Mouse (Mus musculus): ENCODE data around the gene Aqp8. TPM values are rescaled to one million over a fixed set of nuclear protein-coding genes. Genes with fewer than 3 reads are reported as not detected.

The Aqp8 gene
- polyA plus RNA-seq (2016; fragmentation: Nextera tagmentation; extraction: Ambion mirVana): 0.31 and 0.54 TPM in 2 replicates

DNA sequence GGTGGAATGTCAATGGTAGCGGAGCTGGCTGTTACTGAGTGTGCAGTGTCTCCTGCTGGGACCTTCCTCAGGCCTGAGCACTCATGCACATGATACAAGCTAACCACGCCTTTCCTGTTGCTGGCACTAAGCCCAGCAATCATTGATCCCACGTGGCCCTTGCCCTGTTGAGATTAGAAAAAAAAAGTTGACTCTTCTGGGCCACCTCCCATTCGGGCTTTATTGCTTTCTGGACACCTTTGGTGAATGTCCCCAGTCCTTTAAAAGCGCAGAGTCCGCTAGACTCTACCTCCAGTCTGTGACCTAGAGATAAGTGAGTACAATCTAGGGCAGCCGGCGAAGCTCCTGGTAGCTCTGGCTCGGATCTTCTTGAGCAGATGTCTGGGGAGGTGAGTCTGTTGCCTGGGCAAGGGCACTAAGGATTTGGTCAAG, at the start of gene Aqp8:
TSS of gene Aqp8 (plus strand) at position 222 of the 432 bp plus-strand sequence.
- no peaks in the 10 kb centered on the region for H3K27me3 ChIP-seq
- H3K4me3 ChIP-seq: no peak within 1 kb of the TSS
- no peaks in the 10 kb centered on the region for H3K36me3 ChIP-seq
- H3K4me2 ChIP-seq (replicated peaks): no peak within 1 kb of the TSS
- H3K9ac ChIP-seq (replicated peaks): no peak within 1 kb of the TSS
- 81% methylated on average over 9 of the region's 9 CpGs for whole genome bisulfite sequencing
- H3K9me3 ChIP-seq: no peaks in the 10 kb centered on the region
- H3K4me1 ChIP-seq: no peaks in the 10 kb centered on the region
- no peak within 1 kb of the TSS for H3K27ac ChIP-seq (replicated peaks)
- no peak for ATAC-seq (ENCODE audit: low FRiP score, low read depth)

DNA sequence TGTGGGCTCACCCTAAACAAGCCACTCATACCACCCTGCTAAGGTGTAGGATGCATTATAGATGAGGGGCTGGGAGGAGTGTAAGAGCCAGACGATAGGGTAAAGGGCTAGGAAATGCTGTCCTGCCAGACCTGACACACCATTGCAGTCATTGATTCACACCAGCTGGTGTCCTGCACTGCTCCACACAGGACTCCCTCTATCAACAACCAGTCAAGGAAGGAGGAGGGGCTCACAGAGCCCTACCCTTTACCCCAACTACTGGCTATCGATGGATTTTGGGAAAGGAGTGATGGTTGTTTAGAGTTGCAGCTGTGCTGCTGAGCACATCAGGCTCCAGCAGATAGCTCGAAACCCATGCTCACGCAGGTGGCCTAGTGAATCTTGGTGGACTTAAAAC, 45.3 kb upstream of the Aqp8 start:
- WGBS: 87% methylated on average over 4 of the region's 4 CpGs

GRCm38 (mm10) chr7:123417661-123418060, 44.4 kb upstream of the Aqp8 start:
- no peak overlapping the region for H3K4me3 ChIP-seq
- H3K4me2 ChIP-seq (replicated peaks): no peak overlapping the region
- no peak for ATAC-seq (ENCODE audit: low FRiP score, low read depth)
- no peaks in the 10 kb centered on the region for H3K27me3 ChIP-seq
- 93% methylated on average over 3 of the region's 3 CpGs for WGBS
- H3K36me3 ChIP-seq: peaks cover 39% of the 10 kb centered on the region
- H3K27ac ChIP-seq (replicated peaks): no peak overlapping the region
- H3K9ac ChIP-seq (replicated peaks): no peak overlapping the region
- H3K4me1 ChIP-seq: no peaks in the 10 kb centered on the region
- H3K9me3 ChIP-seq: no peaks in the 10 kb centered on the region

More for the DNA sequence above, 45.3 kb upstream of the Aqp8 start:
- Histone ChIP-seq H3K4me1 (no peaks in the 10 kb centered on the region), H3K27ac (replicated peaks) (no peak overlapping the region), H3K9me3 (no peaks in the 10 kb centered on the region), H3K27me3 (no peaks in the 10 kb centered on the region), H3K4me3 (no peak overlapping the region), H3K9ac (replicated peaks) (no peak overlapping the region), H3K36me3 (peaks cover 39% of the 10 kb centered on the region), H3K4me2 (replicated peaks) (no peak overlapping the region)
- no peak for ATAC-seq (ENCODE audit: low FRiP score, low read depth)

GRCm38 (mm10) chr7:123419984-123420383, 42.1 kb upstream of the Aqp8 start:
- H3K4me2 ChIP-seq (replicated peaks): no peak overlapping the region
- 92% methylated on average over 4 of the region's 4 CpGs for WGBS
- no peak overlapping the region for H3K4me3 ChIP-seq
- H3K9ac ChIP-seq (replicated peaks): no peak overlapping the region
- peaks cover 50% of the 10 kb centered on the region for H3K36me3 ChIP-seq
- H3K27me3 ChIP-seq: no peaks in the 10 kb centered on the region
- no peak for ATAC-seq (ENCODE audit: low FRiP score, low read depth)
- H3K9me3 ChIP-seq: no peaks in the 10 kb centered on the region
- no peaks in the 10 kb centered on the region for H3K4me1 ChIP-seq
- no peak overlapping the region for H3K27ac ChIP-seq (replicated peaks)

DNA sequence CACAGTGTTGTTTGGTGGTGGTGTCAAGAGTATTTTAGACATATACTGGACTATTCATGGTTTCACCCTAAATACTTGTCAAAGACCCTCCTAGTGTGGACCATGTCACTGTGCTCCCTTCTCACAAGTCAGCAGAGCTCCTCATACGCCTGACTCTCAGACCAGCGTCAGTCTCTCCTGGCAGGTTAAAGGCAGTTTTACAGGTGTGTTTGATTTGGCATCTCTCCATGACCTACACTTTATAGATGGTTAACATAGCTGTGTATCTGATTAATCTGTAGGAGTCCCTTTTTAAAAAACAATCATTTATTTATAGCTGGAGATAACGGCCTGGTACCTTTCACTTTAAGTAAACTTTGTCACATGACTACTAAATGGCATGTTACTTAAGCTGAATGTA, 40.1 kb upstream of the Aqp8 start:
- H3K4me3 ChIP-seq: no peak overlapping the region
- no peak overlapping the region for H3K4me2 ChIP-seq (replicated peaks)
- WGBS: 98% methylated on average over 3 of the region's 3 CpGs
- no peaks in the 10 kb centered on the region for H3K27me3 ChIP-seq
- no peak for ATAC-seq (ENCODE audit: low FRiP score, low read depth)
- H3K9me3 ChIP-seq: no peaks in the 10 kb centered on the region
- no peaks in the 10 kb centered on the region for H3K4me1 ChIP-seq
- no peak overlapping the region for H3K27ac ChIP-seq (replicated peaks)
- no peak overlapping the region for H3K9ac ChIP-seq (replicated peaks)
- H3K36me3 ChIP-seq: peaks cover 50% of the 10 kb centered on the region

DNA sequence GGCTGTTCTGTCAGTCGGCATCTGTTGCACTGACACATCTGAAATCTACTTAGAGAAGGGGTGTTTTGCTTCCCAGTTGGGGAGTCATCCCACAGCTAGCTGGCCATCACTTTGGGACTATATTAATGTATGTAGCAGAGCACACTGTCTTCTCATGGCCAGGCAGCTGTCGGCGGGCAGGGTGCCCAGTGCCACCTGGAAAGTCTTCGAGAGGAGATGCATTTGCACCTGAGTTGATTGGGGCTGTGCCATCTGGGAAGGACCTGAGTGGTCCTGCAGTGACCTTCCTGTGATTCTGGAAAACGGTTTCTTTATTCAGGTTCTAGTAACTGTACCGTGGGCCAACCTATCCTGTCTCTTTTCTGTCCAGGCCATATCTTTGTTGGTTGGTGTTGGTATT, 37.8 kb upstream of the Aqp8 start:
- Histone ChIP-seq H3K9ac (replicated peaks) (no peak overlapping the region), H3K27me3 (no peaks in the 10 kb centered on the region), H3K27ac (replicated peaks) (no peak overlapping the region), H3K4me3 (no peak overlapping the region), H3K36me3 (peaks cover 65% of the 10 kb centered on the region), H3K9me3 (no peaks in the 10 kb centered on the region), H3K4me2 (replicated peaks) (no peak overlapping the region), H3K4me1 (no peaks in the 10 kb centered on the region)
- no peak for ATAC-seq (ENCODE audit: low FRiP score, low read depth)
- 96% methylated on average over 6 of the region's 6 CpGs for WGBS

DNA sequence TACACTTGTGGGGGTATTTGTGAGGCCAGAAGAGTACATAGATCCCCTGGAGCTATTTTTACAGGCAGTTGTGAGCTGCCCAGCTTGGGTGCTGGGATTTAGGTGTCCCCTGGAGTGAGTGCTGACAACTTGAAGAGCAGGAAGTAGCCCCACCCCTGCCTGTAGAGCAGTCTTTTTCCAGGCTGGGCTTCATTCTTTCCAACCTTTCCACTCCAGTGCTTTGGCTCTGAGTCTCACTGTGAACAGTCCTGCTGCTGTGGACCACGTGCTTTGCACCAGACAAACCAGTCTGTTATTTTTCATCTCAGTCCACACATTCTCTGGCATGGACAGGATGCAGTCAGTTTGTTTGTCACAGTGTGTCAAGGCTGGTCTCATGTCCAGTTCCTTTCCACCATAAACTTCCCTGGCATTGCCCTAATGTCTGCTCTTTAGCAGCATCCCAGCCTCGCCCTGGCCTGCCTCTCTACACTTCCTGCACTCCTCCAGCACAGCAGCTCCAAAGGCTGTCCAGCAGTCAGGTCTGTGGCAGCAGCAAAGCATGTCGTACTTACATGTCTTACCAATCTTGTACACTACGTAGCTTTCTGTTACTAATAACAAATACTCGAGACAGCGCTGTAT, 36.8 kb upstream of the Aqp8 start:
- Histone ChIP-seq H3K4me1 (no peaks in the 10 kb centered on the region), H3K9me3 (no peaks in the 10 kb centered on the region), H3K27ac (replicated peaks) (no peak overlapping the region), H3K27me3 (no peaks in the 10 kb centered on the region), H3K36me3 (peaks cover 66% of the 10 kb centered on the region), H3K9ac (replicated peaks) (no peak overlapping the region), H3K4me2 (replicated peaks) (no peak overlapping the region), H3K4me3 (no peak overlapping the region)
- WGBS: 87% methylated on average over 6 of the region's 6 CpGs
- no peak for ATAC-seq (ENCODE audit: low FRiP score, low read depth)

GRCm38 (mm10) chr7:123429624-123430410, 32.3 kb upstream of the Aqp8 start:
- Histone ChIP-seq H3K27me3 (no peaks in the 10 kb centered on the region), H3K4me2 (replicated peaks) (no peak overlapping the region), H3K27ac (replicated peaks) (no peak overlapping the region), H3K4me1 (no peaks in the 10 kb centered on the region), H3K36me3 (peaks cover 38% of the 10 kb centered on the region; the same call in 1 of the 2 replicates), H3K9me3 (0 out of 2 replicates have a peak, but pooled peaks cover 2% of the 10 kb centered on the region), H3K9ac (replicated peaks) (no peak overlapping the region), H3K4me3 (no peak overlapping the region)
- ATAC-seq (ENCODE audit: low FRiP score, low read depth): no peak
- WGBS: 89% methylated on average over 8 of the region's 8 CpGs

GRCm38 (mm10) chr7:123430411-123430705, 31.7 kb upstream of the Aqp8 start:
- Histone ChIP-seq H3K9ac (replicated peaks) (no peak overlapping the region), H3K9me3 (0 out of 2 replicates have a peak, but pooled peaks cover 2% of the 10 kb centered on the region), H3K36me3 (peaks cover 37% of the 10 kb centered on the region; the same call in 1 of the 2 replicates), H3K4me2 (replicated peaks) (no peak overlapping the region), H3K27ac (replicated peaks) (no peak overlapping the region), H3K4me3 (no peak overlapping the region), H3K27me3 (no peaks in the 10 kb centered on the region), H3K4me1 (no peaks in the 10 kb centered on the region)
- 84% methylated on average over 4 of the region's 4 CpGs for WGBS
- no peak for ATAC-seq (ENCODE audit: low FRiP score, low read depth)

DNA sequence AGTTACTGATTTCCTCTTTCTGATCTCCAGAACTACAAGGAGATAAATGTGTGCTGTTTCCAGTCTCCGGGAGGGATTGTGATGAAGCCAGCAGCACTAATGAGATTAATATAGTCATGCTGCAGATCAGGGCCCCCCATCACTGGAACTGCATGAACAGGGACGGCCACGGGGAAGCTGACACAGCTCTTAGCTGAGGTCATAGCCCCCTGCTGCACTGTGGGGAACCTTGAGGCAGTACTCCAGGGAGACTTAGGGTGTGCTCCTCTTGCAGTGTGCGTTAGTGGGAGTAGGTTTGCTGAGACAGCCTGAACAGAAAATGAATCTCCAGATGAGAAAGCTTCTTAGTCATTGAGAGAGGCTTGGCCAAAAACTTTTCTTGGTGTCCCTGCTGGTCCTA, 30.9 kb upstream of the Aqp8 start:
- H3K9me3 ChIP-seq: 0 out of 2 replicates have a peak, but pooled peaks cover 2% of the 10 kb centered on the region
- H3K36me3 ChIP-seq: 0 out of 2 replicates have a peak, but pooled peaks cover 37% of the 10 kb centered on the region
- no peaks in the 10 kb centered on the region for H3K4me1 ChIP-seq
- WGBS: 67% methylated on average over 4 of the region's 4 CpGs
- no peaks in the 10 kb centered on the region for H3K27me3 ChIP-seq
- ATAC-seq (ENCODE audit: low FRiP score, low read depth): no peak
- no peak overlapping the region for H3K4me2 ChIP-seq (replicated peaks)
- H3K27ac ChIP-seq (replicated peaks): no peak overlapping the region
- H3K9ac ChIP-seq (replicated peaks): no peak overlapping the region
- no peak overlapping the region for H3K4me3 ChIP-seq

DNA sequence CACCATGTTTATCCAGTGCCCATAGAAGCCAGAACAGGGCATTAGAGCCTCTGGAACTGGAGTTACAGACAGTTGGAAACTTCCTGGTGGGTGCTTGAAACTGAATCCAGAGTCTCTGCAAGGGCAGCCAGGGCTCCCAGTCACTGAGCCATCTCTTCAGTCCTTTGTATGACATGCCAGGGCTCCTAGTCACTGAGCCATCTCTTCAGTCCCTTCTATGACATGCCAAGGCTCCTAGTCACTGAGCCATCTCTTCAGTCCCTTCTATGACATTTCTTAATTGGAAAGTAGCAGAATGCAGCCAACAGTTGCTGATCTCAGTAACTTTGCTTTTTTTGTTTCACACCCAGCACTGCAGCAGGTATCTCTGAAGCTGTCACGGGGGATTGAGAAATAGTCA, 20.0 kb upstream of the Aqp8 start:
- H3K9me3 ChIP-seq: peaks cover 4% of the 10 kb centered on the region; the same call in 1 of the 2 replicates
- H3K4me2 ChIP-seq (replicated peaks): no peak overlapping the region
- no peak overlapping the region for H3K27ac ChIP-seq (replicated peaks)
- 83% methylated on average over 1 of the region's 1 CpGs for WGBS
- no peaks in the 10 kb centered on the region for H3K4me1 ChIP-seq
- H3K4me3 ChIP-seq: no peak overlapping the region
- H3K9ac ChIP-seq (replicated peaks): no peak overlapping the region
- no peaks in the 10 kb centered on the region for H3K36me3 ChIP-seq
- no peak for ATAC-seq (ENCODE audit: low FRiP score, low read depth)
- no peaks in the 10 kb centered on the region for H3K27me3 ChIP-seq

DNA sequence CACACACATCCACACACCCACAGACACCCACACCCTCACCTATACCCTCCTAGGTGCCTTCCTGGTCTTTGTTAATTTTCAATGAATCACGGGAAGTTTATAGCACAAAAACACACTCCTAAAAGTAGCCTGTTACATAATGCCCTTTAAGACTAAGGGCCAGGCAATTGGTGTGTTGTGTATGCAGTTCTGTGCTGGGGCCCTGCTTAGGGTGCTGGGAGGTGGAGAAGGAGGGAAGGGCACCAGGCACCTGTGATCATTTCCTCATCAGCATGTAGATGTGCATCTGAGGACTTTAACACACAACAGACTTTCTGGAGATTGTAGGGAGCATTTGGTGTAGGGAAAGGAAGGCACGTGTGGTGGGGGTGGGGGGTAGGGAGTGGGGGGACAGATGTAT, 13.3 kb upstream of the Aqp8 start:
- H3K27me3 ChIP-seq: no peaks in the 10 kb centered on the region
- WGBS: 87% methylated on average over 2 of the region's 2 CpGs
- H3K36me3 ChIP-seq: no peaks in the 10 kb centered on the region
- no peak for ATAC-seq (ENCODE audit: low FRiP score, low read depth)
- H3K9me3 ChIP-seq: no peaks in the 10 kb centered on the region
- no peak overlapping the region for H3K4me2 ChIP-seq (replicated peaks)
- no peaks in the 10 kb centered on the region for H3K4me1 ChIP-seq
- H3K9ac ChIP-seq (replicated peaks): no peak overlapping the region
- no peak overlapping the region for H3K4me3 ChIP-seq
- no peak overlapping the region for H3K27ac ChIP-seq (replicated peaks)
